Mouse (Mus musculus) layer of hippocampus, adult 9-11 months (tissue): Measurements from ENCODE around the gene Cct4.
A peak's percentile ranks its signal among the peaks of the same experiment; 100 is the strongest.

Source experiments
- DNase-seq: peaks from one replicate; pipeline ENCODE4 v3.0.0; 2022

Cct4 gene

GRCm38 (mm10) chr11:22990393-22991126 lies at the start of gene Cct4:
Gene Cct4 (plus strand): TSS chr11:22990519.
- DNase-seq, result peak; percentile 95

GRCm38 (mm10) chr11:22949101-22949500 lies 41.2 kb upstream of the Cct4 start:
- DNase-seq, result no peak

GRCm38 (mm10) chr11:22950131-22950530 lies 40.2 kb upstream of the Cct4 start:
- DNase-seq, result no peak

- DNase-seq, result no peak
Observed at GRCm38 (mm10) chr11:22952668-22953067, 37.7 kb upstream of the Cct4 start.

GRCm38 (mm10) chr11:22956346-22956745 lies 34.0 kb upstream of the Cct4 start:
- DNase-seq, result no peak

- peak; percentile 42 for DNase-seq
Observed at GRCm38 (mm10) chr11:22956830-22957229, 33.5 kb upstream of the Cct4 start.

- DNase-seq, result no peak
Observed at GRCm38 (mm10) chr11:22957791-22958374, 32.4 kb upstream of the Cct4 start.

GRCm38 (mm10) chr11:22962101-22962500 lies 28.2 kb upstream of the Cct4 start:
- DNase-seq, result no peak

GRCm38 (mm10) chr11:22964401-22964800 lies 25.9 kb upstream of the Cct4 start:
- DNase-seq, result no peak

GRCm38 (mm10) chr11:22965503-22965902 lies 24.8 kb upstream of the Cct4 start:
- no peak for DNase-seq

- DNase-seq, result no peak
Observed at GRCm38 (mm10) chr11:22969486-22969885, 20.8 kb upstream of the Cct4 start.

GRCm38 (mm10) chr11:22970546-22970945 lies 19.8 kb upstream of the Cct4 start:
- no peak for DNase-seq

GRCm38 (mm10) chr11:22971835-22972709 lies 18.2 kb upstream of the Cct4 start, which contains the start of gene Zrsr1:
Gene Zrsr1 (plus strand): TSS chr11:22972005.
- peak; percentile 82 for DNase-seq

GRCm38 (mm10) chr11:22972746-22973526 lies 17.4 kb upstream of the Cct4 start:
- peak; percentile 83 for DNase-seq

- no peak for DNase-seq
Observed at GRCm38 (mm10) chr11:22973599-22973998, 16.7 kb upstream of the Cct4 start.

- DNase-seq, result no peak
Observed at GRCm38 (mm10) chr11:22978215-22978614, 12.1 kb upstream of the Cct4 start.

- no peak for DNase-seq
Observed at GRCm38 (mm10) chr11:22978711-22979110, 11.6 kb upstream of the Cct4 start.

- DNase-seq, result no peak
Observed at GRCm38 (mm10) chr11:22979221-22979620, 11.1 kb upstream of the Cct4 start.

GRCm38 (mm10) chr11:22981041-22981440 lies 9.3 kb upstream of the Cct4 start:
- DNase-seq, result no peak

GRCm38 (mm10) chr11:22981543-22981950 lies 8.8 kb upstream of the Cct4 start:
- no peak for DNase-seq

GRCm38 (mm10) chr11:22981984-22982757 lies 8.1 kb upstream of the Cct4 start, which contains the start of the genes Gm28048 and Commd1:
Gene Gm28048 (minus strand): TSS chr11:22982090.
Gene Commd1 (minus strand): TSS chr11:22982382.
- DNase-seq, result peak; percentile 94

- DNase-seq, result no peak
Observed at GRCm38 (mm10) chr11:22982846-22983245, 7.5 kb upstream of the Cct4 start.
